In the genomic region with DNA sequence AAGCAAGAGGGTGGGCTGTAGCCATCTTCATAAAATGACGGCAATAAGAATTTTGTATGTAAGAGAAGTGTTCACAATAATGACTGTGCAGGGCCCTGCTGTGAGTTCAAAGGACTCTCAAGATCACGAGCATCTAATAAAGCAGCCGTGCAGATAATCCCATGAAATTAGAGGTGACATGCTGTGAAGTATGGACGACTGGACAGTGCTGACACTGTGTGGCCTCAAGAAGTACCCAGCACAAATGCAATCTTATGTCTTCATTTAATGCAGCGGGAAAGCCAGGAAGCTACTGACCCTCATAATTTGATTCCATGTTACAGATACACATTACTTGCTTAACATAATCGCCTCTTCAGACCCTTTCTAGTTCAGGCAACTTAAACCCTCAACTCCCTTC, we compare ENCODE assay signal across 15 mouse cellular contexts.
"Had no signal": no experiment of that assay in that cellular context is flagged by ENCODE, and none has a peak within 500 bp of the region (broad histone marks: within the 10 kb centered on the region; RNA-seq: fewer than 3 reads in every experiment).

No protein-coding gene starts in this region.

- H3K27me3 ChIP-seq: liver, embryonic 15.5 days; stomach, embryonic 15.5 days had no signal

- H3K9me3 ChIP-seq: liver, embryonic 15.5 days; stomach, embryonic 15.5 days had no signal

- ATAC-seq: lung, postnatal 0 days had no signal

- H3K4me3 ChIP-seq: liver, embryonic 15.5 days; stomach, embryonic 15.5 days had no signal

- H3K9ac ChIP-seq: liver, embryonic 15.5 days; stomach, embryonic 15.5 days had no signal

- H3K27ac ChIP-seq: kidney, postnatal 0 days; liver, embryonic 15.5 days; stomach, embryonic 15.5 days had no signal

- DNase-seq: kidney, adult 11 months; kidney, adult 9 months; kidney, postnatal 36 days; layer of hippocampus, adult 9-11 months; layer of hippocampus, postnatal 36 days; lung, adult 2 months; lung, postnatal 36 days; right cerebral cortex, postnatal 14 days; thymus, adult 2 months; thymus, postnatal 25 days had no signal

- H3K4me2 ChIP-seq: liver, embryonic 11.5 days; liver, embryonic 15.5 days; stomach, embryonic 15.5 days had no signal

- H3K4me1 ChIP-seq: liver, embryonic 15.5 days had no signal

- H3K36me3 ChIP-seq: liver, embryonic 15.5 days; stomach, embryonic 15.5 days had no signal
